Mouse (Mus musculus) heart, embryonic 14.5 days (tissue): ENCODE results near the gene Atp6v0b. TPM values are rescaled to one million over a fixed set of nuclear protein-coding genes. Genes with fewer than 3 reads are reported as not detected.

Experiments
- ATAC-seq: fragments of 200-750 bp; cut with Nextera tagmentation; 2 replicates; pipeline ENCODE4 v1.8.0; 2017; ENCODE audit warnings: low read depth, moderate TSS enrichment; ENCODE audit not compliant: insufficient number of reproducible peaks, insufficient read depth, low FRiP score
- H3K27ac ChIP-seq, 2 experiments: fragments of 200-500 bp in 1 of 2; fragments of 300-500 bp in 1 of 2; sonication (generic) in 1 of 2; replicated peaks in 1 of 2; 2 replicates each; pipeline ENCODE4 v1.5.1; 2012 to 2014; ENCODE audit warnings: low read depth in 2 of 2, low read length in 2 of 2, control low read depth in 1 of 2, mild to moderate bottlenecking in 1 of 2, mixed read lengths in 1 of 2; ENCODE audit not compliant: control insufficient read depth in 1 of 2, insufficient read depth in 1 of 2
- H3K27me3 ChIP-seq: fragments of 300-500 bp; sonication (generic); 2 replicates; pipeline ENCODE4 v1.6.1; 2014; ENCODE audit warnings: mild to moderate bottlenecking, low read length, control low read depth; ENCODE audit not compliant: control insufficient read depth, insufficient read depth
- H3K36me3 ChIP-seq: fragments of 300-500 bp; sonication (generic); 2 replicates; pipeline ENCODE4 v1.6.1; 2014; ENCODE audit warnings: mild to moderate bottlenecking, control low read depth, low read length, mixed read lengths; ENCODE audit not compliant: control insufficient read depth, insufficient read depth
- H3K4me1 ChIP-seq, 2 experiments: fragments of 200-500 bp in 1 of 2; fragments of 300-500 bp in 1 of 2; sonication (generic) in 1 of 2; 2 replicates each; pipeline ENCODE4 v1.6.1; 2012 to 2014; ENCODE audit warnings: low read length in 2 of 2, control low read depth in 1 of 2, mixed read lengths in 1 of 2; ENCODE audit not compliant: control insufficient read depth in 2 of 2, insufficient read depth in 2 of 2
- H3K4me2 ChIP-seq: fragments of 300-500 bp; sonication (generic); 2 replicates; pipeline ENCODE4 v1.6.1; 2014; ENCODE audit warnings: mild to moderate bottlenecking, low read length
- H3K4me3 ChIP-seq, 2 experiments: fragments of 200-500 bp in 1 of 2; fragments of 300-500 bp in 1 of 2; sonication (generic) in 1 of 2; 2 replicates each; pipeline ENCODE4 v1.5.1; 2012 to 2014; ENCODE audit warnings: low read length in 2 of 2, mild to moderate bottlenecking in 2 of 2, control low read depth in 1 of 2, low read depth in 1 of 2, moderate library complexity in 1 of 2; ENCODE audit not compliant: control insufficient read depth in 1 of 2, insufficient read depth in 1 of 2
- H3K9ac ChIP-seq: fragments of 300-500 bp; sonication (generic); 2 replicates; pipeline ENCODE4 v1.6.1; 2014; ENCODE audit warnings: mild to moderate bottlenecking, low read length
- H3K9me3 ChIP-seq: fragments of 300-500 bp; sonication (generic); 2 replicates; pipeline ENCODE4 v1.6.1; 2016; ENCODE audit warnings: low read length, control low read depth; ENCODE audit not compliant: control insufficient read depth
- WGBS: fragments of 180-500 bp; shearing (Covaris S2); extraction: QIAGEN DNeasy Blood & Tissue Kit; methylation state at CpG from one replicate; pipeline ENCODE4 v1.1.7; 2014; 5-methylcytosine and 5-hydroxymethylcytosine counted together
- polyA plus RNA-seq: library from polyadenylated mRNA; unstranded; fragments of >200 nt; fragmentation: Nextera tagmentation; extraction: Ambion mirVana; gene quantifications from 2 replicates; pipeline ENCODE4 v1.2.1, GENCODE M21; 2014

Gene Atp6v0b
- polyA plus RNA-seq, 1 experiment from 2014 or later: 250 TPM

GRCm38 (mm10) chr4:117870437-117870836, 16.7 kb downstream of the Atp6v0b start:
- Histone ChIP-seq H3K4me1 (peaks cover 15 to 20% of the 10 kb centered on the region in 2 experiments), H3K4me2 (no peak overlapping the region), H3K27me3 (peaks cover 14% of the 10 kb centered on the region; the same call in 1 of the 2 replicates), H3K36me3 (peaks cover 7% of the 10 kb centered on the region), H3K27ac (no peak overlapping the region), H3K9ac (no peak overlapping the region), H3K9me3 (no peaks in the 10 kb centered on the region), H3K4me3 (no peak overlapping the region)
- WGBS: 45% methylated on average over 1 of the region's 1 CpGs
- ATAC-seq: no peak

GRCm38 (mm10) chr4:117869317-117869716, 17.8 kb downstream of the Atp6v0b start:
- Histone ChIP-seq H3K27me3 (peaks cover 14% of the 10 kb centered on the region; the same call in 1 of the 2 replicates), H3K4me2 (no peak overlapping the region), H3K9me3 (no peaks in the 10 kb centered on the region), H3K36me3 (peaks cover 7% of the 10 kb centered on the region; the same call in 1 of the 2 replicates), H3K4me1 (peaks cover 15 to 20% of the 10 kb centered on the region in 2 experiments), H3K27ac (no peak overlapping the region), H3K9ac (no peak overlapping the region), H3K4me3 (no peak overlapping the region)
- ATAC-seq: no peak
- 75% methylated on average over 9 of the region's 9 CpGs for WGBS

- 0 out of 2 replicates have a peak overlapping the region, but pooled peaks have one; percentile 38 for H3K9ac ChIP-seq
- peaks cover 16 to 20% of the 10 kb centered on the region in 2 experiments for H3K4me1 ChIP-seq
- H3K36me3 ChIP-seq: no peaks in the 10 kb centered on the region
- H3K4me3 ChIP-seq: no peak overlapping the region
- 14% methylated on average over 24 of the region's 24 CpGs for WGBS
- no peak overlapping the region for H3K27ac ChIP-seq
- ATAC-seq: no peak
- peak overlapping the region; percentile 38; the same call in 1 of the 2 replicates for H3K4me2 ChIP-seq
- H3K27me3 ChIP-seq: peaks cover 14% of the 10 kb centered on the region; the same call in 1 of the 2 replicates
- no peaks in the 10 kb centered on the region for H3K9me3 ChIP-seq
Measured at GRCm38 (mm10) chr4:117867823-117868222, 19.3 kb downstream of the Atp6v0b start.

GRCm38 (mm10) chr4:117867000-117867399, 20.1 kb downstream of the Atp6v0b start:
- 57% methylated on average over 6 of the region's 6 CpGs for WGBS
- Histone ChIP-seq H3K27me3 (peaks cover 14% of the 10 kb centered on the region; the same call in 1 of the 2 replicates), H3K4me3 (no peak overlapping the region), H3K36me3 (no peaks in the 10 kb centered on the region), H3K4me2 (no peak overlapping the region), H3K4me1 (peaks cover 11 to 16% of the 10 kb centered on the region in 2 experiments; a peak in 2 of 4 replicates), H3K27ac (no peak overlapping the region), H3K9ac (no peak overlapping the region), H3K9me3 (no peaks in the 10 kb centered on the region)
- ATAC-seq: no peak

GRCm38 (mm10) chr4:117866083-117866482, 21.1 kb downstream of the Atp6v0b start:
- peak; percentile 45; the same call in 1 of the 2 replicates for ATAC-seq
- no peak overlapping the region for H3K9ac ChIP-seq
- no peak overlapping the region for H3K27ac ChIP-seq
- H3K27me3 ChIP-seq: peaks cover 14% of the 10 kb centered on the region; the same call in 1 of the 2 replicates
- peaks cover 10 to 11% of the 10 kb centered on the region in 2 experiments; a peak in 2 of 4 replicates for H3K4me1 ChIP-seq
- H3K36me3 ChIP-seq: no peaks in the 10 kb centered on the region
- H3K4me2 ChIP-seq: no peak overlapping the region
- 52% methylated on average over 9 of the region's 9 CpGs for WGBS
- H3K9me3 ChIP-seq: no peaks in the 10 kb centered on the region
- no peak overlapping the region for H3K4me3 ChIP-seq

GRCm38 (mm10) chr4:117862823-117863222, 24.3 kb downstream of the Atp6v0b start:
- Histone ChIP-seq H3K27ac (no peak overlapping the region), H3K9me3 (no peaks in the 10 kb centered on the region), H3K4me1 (peaks cover 10 to 11% of the 10 kb centered on the region in 2 experiments; a peak in 2 of 4 replicates), H3K27me3 (peaks cover 7% of the 10 kb centered on the region; the same call in 1 of the 2 replicates), H3K4me3 (no peak overlapping the region), H3K4me2 (no peak overlapping the region), H3K36me3 (no peaks in the 10 kb centered on the region), H3K9ac (no peak overlapping the region)
- WGBS: 39% methylated on average over 4 of the region's 4 CpGs
- peak; percentile 36; the same call in 1 of the 2 replicates for ATAC-seq

GRCm38 (mm10) chr4:117860570-117860969, 26.6 kb downstream of the Atp6v0b start:
- no peak overlapping the region for H3K4me2 ChIP-seq
- no peaks in the 10 kb centered on the region; the same call in 1 of the 2 replicates for H3K27me3 ChIP-seq
- ATAC-seq: no peak
- no peaks in the 10 kb centered on the region for H3K9me3 ChIP-seq
- H3K27ac ChIP-seq: no peak overlapping the region
- 0 out of 2 replicates have a peak, but pooled peaks cover 6% of the 10 kb centered on the region for H3K36me3 ChIP-seq
- peaks cover 2 to 4% of the 10 kb centered on the region in 2 experiments; a peak in 2 of 4 replicates for H3K4me1 ChIP-seq
- no peak overlapping the region for H3K9ac ChIP-seq
- WGBS: 78% methylated on average over 9 of the region's 9 CpGs
- H3K4me3 ChIP-seq: no peak overlapping the region
